Mouse (Mus musculus): ENCODE results near the gene Csf2rb. TPM values are rescaled to one million over a fixed set of nuclear protein-coding genes. Genes with fewer than 3 reads are reported as not detected.

The Csf2rb gene
- polyA plus RNA-seq, 1 experiment from 2014 or later, result 2.4 TPM

DNA sequence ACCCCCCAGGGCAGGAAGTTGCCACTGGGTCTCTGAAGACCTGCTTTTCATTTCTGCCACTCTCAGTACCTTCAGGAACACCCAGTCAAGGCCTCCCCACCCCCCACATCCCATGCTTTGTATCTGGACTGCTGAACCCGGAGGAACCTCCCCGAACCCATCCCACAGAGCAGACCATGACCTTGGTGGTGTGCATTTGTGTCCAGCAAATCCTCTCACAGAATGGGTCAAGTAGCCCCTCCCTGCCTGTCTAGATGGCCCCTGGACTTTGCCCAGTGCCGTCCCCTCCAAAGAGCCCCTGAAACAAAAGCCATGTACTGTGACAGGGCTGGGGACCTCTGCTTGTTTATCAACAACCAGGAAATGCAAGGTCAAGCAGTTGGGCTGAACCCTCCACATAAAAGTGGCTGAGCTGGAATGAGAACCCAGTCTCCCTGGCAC lies 77.8 kb downstream of the Csf2rb start:
- H3K4me3 ChIP-seq (ENCODE audit: low read length), result no peak overlapping the region
- H3K27me3 ChIP-seq (replicated peaks; ENCODE audit: control insufficient read depth, insufficient read depth, low read length), result 0 out of 2 replicates have a peak, but pooled peaks cover 3% of the 10 kb centered on the region
- H3K27ac ChIP-seq (ENCODE audit: low read length), result peak overlapping the region; percentile 1; the same call in 1 of the 2 replicates
- no peaks in the 10 kb centered on the region for H3K9me3 ChIP-seq (ENCODE audit: control insufficient read depth, low read length)
- ATAC-seq, result no peak
- peak overlapping the region; percentile 12; the same call in 1 of the 2 replicates for H3K9ac ChIP-seq (ENCODE audit: low read depth, low read length)
- H3K4me2 ChIP-seq (ENCODE audit: low read depth, low read length), result peak overlapping the region; percentile 75
- H3K36me3 ChIP-seq (ENCODE audit: control insufficient read depth, insufficient read depth, low read length), result no peaks in the 10 kb centered on the region
- H3K4me1 ChIP-seq (ENCODE audit: control insufficient read depth, insufficient read depth, low read length), result peaks cover 27% of the 10 kb centered on the region
- 38% methylated on average over 3 of the region's 3 CpGs for WGBS

Small RNA genes lying within 50 kb of the gene (microRNA-seq; reads per million reads assigned to microRNA genes)
- gene Mir7676-1, result not detected
- not detected for gene Mir7676-2

Other genes starting within 250 kb of the Csf2rb start
- gene Cacng2, start 205.7 kb upstream of the Csf2rb start, polyA plus RNA-seq (2015; fragmentation: Nextera tagmentation; extraction: Ambion mirVana), result 0.06 and 0.07 TPM in 2 replicates
- gene Ift27, start 151.6 kb upstream of the Csf2rb start, polyA plus RNA-seq (2015; fragmentation: Nextera tagmentation; extraction: Ambion mirVana), result 51.7 and 57.4 TPM in 2 replicates
- gene Pvalb, start 119.4 kb upstream of the Csf2rb start, polyA plus RNA-seq (2015; fragmentation: Nextera tagmentation; extraction: Ambion mirVana), result not detected in 2 replicates
- gene Ncf4, start 81.0 kb upstream of the Csf2rb start, polyA plus RNA-seq (2015; fragmentation: Nextera tagmentation; extraction: Ambion mirVana), result 4.2 and 5.6 TPM in 2 replicates
- gene Csf2rb2, start 20.0 kb upstream of the Csf2rb start, polyA plus RNA-seq (2015; fragmentation: Nextera tagmentation; extraction: Ambion mirVana), result 0.24 and 0.32 TPM in 2 replicates
- not detected in 2 replicates for gene Tex33, start 70.2 kb downstream of the Csf2rb start, polyA plus RNA-seq (2015; fragmentation: Nextera tagmentation; extraction: Ambion mirVana)
- gene Tst, start 80.2 kb downstream of the Csf2rb start, polyA plus RNA-seq (2015; fragmentation: Nextera tagmentation; extraction: Ambion mirVana), result 62.9 and 68.1 TPM in 2 replicates
- 3.0 and 3.4 TPM in 2 replicates for gene Mpst, start 80.7 kb downstream of the Csf2rb start, polyA plus RNA-seq (2015; fragmentation: Nextera tagmentation; extraction: Ambion mirVana)
- gene Kctd17, start 102.8 kb downstream of the Csf2rb start, polyA plus RNA-seq (2015; fragmentation: Nextera tagmentation; extraction: Ambion mirVana), result 20.2 and 23.6 TPM in 2 replicates
- 0.45 and 0.82 TPM in 2 replicates for gene Tmprss6, start 142.9 kb downstream of the Csf2rb start, polyA plus RNA-seq (2015; fragmentation: Nextera tagmentation; extraction: Ambion mirVana)
- 1.8 and 2.1 TPM in 2 replicates for gene Il2rb, start 169.5 kb downstream of the Csf2rb start, polyA plus RNA-seq (2015; fragmentation: Nextera tagmentation; extraction: Ambion mirVana)
- 24.0 and 25.5 TPM in 2 replicates for gene C1qtnf6, start 205.7 kb downstream of the Csf2rb start, polyA plus RNA-seq (2015; fragmentation: Nextera tagmentation; extraction: Ambion mirVana)
- 0.23 and 0.24 TPM in 2 replicates for gene Sstr3, start 218.9 kb downstream of the Csf2rb start, polyA plus RNA-seq (2015; fragmentation: Nextera tagmentation; extraction: Ambion mirVana)
- 19.9 and 25.1 TPM in 2 replicates for gene Rac2, start 247.0 kb downstream of the Csf2rb start, polyA plus RNA-seq (2015; fragmentation: Nextera tagmentation; extraction: Ambion mirVana)

All from intestine, embryonic 16.5 days (tissue).